In genomic region chr1:190661764-190662163, GRCm38 (mm10) we compare ENCODE assay signal across 14 mouse cellular contexts.
DNase-seq lines count a peak whose midpoint lies in the region; ATAC-seq and TF ChIP-seq lines count a peak whose summit lies in the region.
"Had no signal": no experiment of that assay in that cellular context is flagged by ENCODE, and none has a peak within 500 bp of the region (broad histone marks: within the 10 kb centered on the region; RNA-seq: fewer than 3 reads in every experiment).

No protein-coding gene starts in this region.

- ATAC-seq in forebrain, postnatal 0 days = no peak
- no peak for ATAC-seq in kidney, embryonic 14.5 days (ENCODE audit: low FRiP score, low TSS enrichment)
- ATAC-seq: Patski had no signal

- TF ChIP-seq CTCF in forebrain, postnatal 0 days (IDR thresholded peaks at IDR 0.05; ENCODE audit: low read depth) = no peak

- H3K36me3 ChIP-seq in forebrain, embryonic 10.5 days (replicated peaks) = no peaks in the 10 kb centered on the region
- H3K36me3 ChIP-seq in forebrain, postnatal 0 days (ENCODE audit: insufficient read depth) = no peaks in the 10 kb centered on the region
- H3K36me3 ChIP-seq in kidney, embryonic 14.5 days (ENCODE audit: control insufficient read depth, insufficient read depth, low read length) = no peaks in the 10 kb centered on the region
- H3K36me3 ChIP-seq: embryonic facial prominence, embryonic 15.5 days had no signal

- H3K27me3 ChIP-seq in forebrain, embryonic 10.5 days (ENCODE audit: poor library complexity, severe bottlenecking) = peaks cover 23% of the 10 kb centered on the region
- H3K27me3 ChIP-seq in forebrain, postnatal 0 days (ENCODE audit: insufficient read depth, low read length) = peaks cover 4% of the 10 kb centered on the region
- H3K27me3 ChIP-seq in kidney, embryonic 14.5 days (ENCODE audit: control insufficient read depth, insufficient read depth, low read length) = 0 out of 2 replicates have a peak, but pooled peaks cover 4% of the 10 kb centered on the region
- H3K27me3 ChIP-seq: embryonic facial prominence, embryonic 15.5 days had no signal

- H3K4me2 ChIP-seq in forebrain, postnatal 0 days (ENCODE audit: low read depth) = no peak overlapping the region
- no peak overlapping the region for H3K4me2 ChIP-seq in kidney, embryonic 14.5 days (replicated peaks; ENCODE audit: low read depth, low read length)
- H3K4me2 ChIP-seq: embryonic facial prominence, embryonic 15.5 days had no signal

- 46% methylated on average over 4 of the region's 4 CpGs for WGBS in forebrain, embryonic 10.5 days
- WGBS in forebrain, postnatal 0 days = 77% methylated on average over 4 of the region's 4 CpGs
- WGBS in kidney, embryonic 14.5 days = 85% methylated on average over 4 of the region's 4 CpGs

- H3K9me3 ChIP-seq in forebrain, embryonic 10.5 days = no peaks in the 10 kb centered on the region
- no peaks in the 10 kb centered on the region for H3K9me3 ChIP-seq in forebrain, postnatal 0 days (ENCODE audit: low read length)
- H3K9me3 ChIP-seq in kidney, embryonic 14.5 days (ENCODE audit: control insufficient read depth, low read length) = no peaks in the 10 kb centered on the region
- H3K9me3 ChIP-seq: embryonic facial prominence, embryonic 15.5 days had no signal

- H3K9ac ChIP-seq in forebrain, postnatal 0 days = no peak overlapping the region
- H3K9ac ChIP-seq in kidney, embryonic 14.5 days (ENCODE audit: low read depth, low read length) = no peak overlapping the region
- H3K9ac ChIP-seq: embryonic facial prominence, embryonic 15.5 days had no signal

- H3K27ac ChIP-seq in forebrain, embryonic 10.5 days = peak overlapping the region; percentile 78
- no peak overlapping the region for H3K27ac ChIP-seq in forebrain, postnatal 0 days (ENCODE audit: low read depth, low read length)
- H3K27ac ChIP-seq in kidney, embryonic 14.5 days (ENCODE audit: low read depth, low read length) = no peak overlapping the region
- H3K27ac ChIP-seq: embryonic facial prominence, embryonic 15.5 days; left cerebral cortex, adult 2 months had no signal

- H3K4me1 ChIP-seq in forebrain, embryonic 10.5 days = peaks cover 52% of the 10 kb centered on the region
- no peaks in the 10 kb centered on the region; the same call in 1 of the 2 replicates for H3K4me1 ChIP-seq in forebrain, postnatal 0 days (ENCODE audit: insufficient read depth)
- H3K4me1 ChIP-seq in kidney, embryonic 14.5 days (ENCODE audit: control insufficient read depth, insufficient read depth, low read length) = peaks cover 3% of the 10 kb centered on the region; the same call in 1 of the 2 replicates

- no peak overlapping the region for H3K4me3 ChIP-seq in forebrain, embryonic 10.5 days
- H3K4me3 ChIP-seq in forebrain, postnatal 0 days (ENCODE audit: low read depth, low read length) = no peak overlapping the region
- H3K4me3 ChIP-seq in kidney, embryonic 14.5 days (ENCODE audit: low read length) = no peak overlapping the region
- H3K4me3 ChIP-seq: embryonic facial prominence, embryonic 15.5 days; left cerebral cortex, adult 2 months; myocyte had no signal

- no peak for DNase-seq in forebrain, embryonic 10.5 days (ENCODE audit: extremely low spot score, low spot score)
- DNase-seq in forebrain, postnatal 0 days = no peak
- DNase-seq in kidney, postnatal 10 days = peak; percentile 2
- DNase-seq in ovary, postnatal 36 days (ENCODE audit: low spot score) = peak; percentile 4
- DNase-seq in ovary, postnatal 10 days (ENCODE audit: low spot score) = no peak
- DNase-seq in cerebellum, postnatal 14 days = no peak
- no peak for DNase-seq in thymus, postnatal 36 days
- DNase-seq: cerebellum, adult 8-10 months; kidney, adult 9 months had no signal

Comparison
In these comparisons a context has a peak if more than half of its experiments do, and no peak if none do; other contexts are left out.
1. DNase-seq: peak in kidney, postnatal 10 days (single experiment) and ovary, postnatal 36 days (single experiment); none in forebrain, embryonic 10.5 days (single experiment), forebrain, postnatal 0 days (single experiment), ovary, postnatal 10 days (single experiment), cerebellum, postnatal 14 days (0 of 2) and thymus, postnatal 36 days (0 of 2).